Mouse (Mus musculus): ENCODE results near the gene Tmem178b.

Tmem178b gene

GRCm38 (mm10) chr6:40161381-40161780 is 288.3 kb downstream of the Tmem178b start:
- no peak for DNase-seq (ENCODE audit: low spot score)

- DNase-seq (ENCODE audit: low spot score) = no peak
Measured at GRCm38 (mm10) chr6:40173559-40173958, 300.5 kb downstream of the Tmem178b start.

- DNase-seq (ENCODE audit: low spot score) = no peak
Measured at GRCm38 (mm10) chr6:40177870-40178269, 304.8 kb downstream of the Tmem178b start.

- DNase-seq (ENCODE audit: low spot score) = no peak
Measured at GRCm38 (mm10) chr6:40180551-40180950, 307.5 kb downstream of the Tmem178b start.

GRCm38 (mm10) chr6:40200661-40201060 is 327.6 kb downstream of the Tmem178b start:
- DNase-seq (ENCODE audit: low spot score) = no peak

- no peak for DNase-seq (ENCODE audit: low spot score)
Measured at GRCm38 (mm10) chr6:40202602-40203001, 329.5 kb downstream of the Tmem178b start.

- no peak for DNase-seq (ENCODE audit: low spot score)
Measured at GRCm38 (mm10) chr6:40205380-40205779, 332.3 kb downstream of the Tmem178b start.

- no peak for DNase-seq (ENCODE audit: low spot score)
Measured at GRCm38 (mm10) chr6:40208014-40208413, 334.9 kb downstream of the Tmem178b start.

- no peak for DNase-seq (ENCODE audit: low spot score)
Measured at GRCm38 (mm10) chr6:40209172-40209571, 336.1 kb downstream of the Tmem178b start.

GRCm38 (mm10) chr6:40217154-40217553 is 344.1 kb downstream of the Tmem178b start:
- DNase-seq (ENCODE audit: low spot score) = no peak

GRCm38 (mm10) chr6:40217651-40218050 is 344.6 kb downstream of the Tmem178b start:
- no peak for DNase-seq (ENCODE audit: low spot score)

- no peak for DNase-seq (ENCODE audit: low spot score)
Measured at GRCm38 (mm10) chr6:40220634-40221120, 347.6 kb downstream of the Tmem178b start.

- DNase-seq (ENCODE audit: low spot score) = no peak
Measured at GRCm38 (mm10) chr6:40225585-40226280, 352.7 kb downstream of the Tmem178b start.

- DNase-seq (ENCODE audit: low spot score) = no peak
Measured at GRCm38 (mm10) chr6:40228981-40229380, 355.9 kb downstream of the Tmem178b start.

GRCm38 (mm10) chr6:40229985-40230384 is 356.9 kb downstream of the Tmem178b start:
- DNase-seq (ENCODE audit: low spot score) = no peak

GRCm38 (mm10) chr6:40234066-40234465 is 361.0 kb downstream of the Tmem178b start:
- DNase-seq (ENCODE audit: low spot score) = no peak

GRCm38 (mm10) chr6:40235793-40236470 is 362.9 kb downstream of the Tmem178b start:
- peak; percentile 36 for DNase-seq (ENCODE audit: low spot score)

- DNase-seq (ENCODE audit: low spot score) = peak; percentile 16
Measured at GRCm38 (mm10) chr6:40236841-40237765, 364.0 kb downstream of the Tmem178b start.

GRCm38 (mm10) chr6:40238857-40239256 is 365.8 kb downstream of the Tmem178b start:
- no peak for DNase-seq (ENCODE audit: low spot score)

- DNase-seq (ENCODE audit: low spot score) = no peak
Measured at GRCm38 (mm10) chr6:40240671-40241070, 367.6 kb downstream of the Tmem178b start.

- DNase-seq (ENCODE audit: low spot score) = no peak
Measured at GRCm38 (mm10) chr6:40247398-40247946, 374.4 kb downstream of the Tmem178b start.

GRCm38 (mm10) chr6:40249939-40250338 is 376.9 kb downstream of the Tmem178b start:
- no peak for DNase-seq (ENCODE audit: low spot score)
